ENCODE assay signal across 21 mouse cellular contexts in genomic region chr16:41929546-41929945, GRCm38 (mm10).
"Had no signal": no experiment of that assay in that cellular context is flagged by ENCODE, and none has a peak within 500 bp of the region (broad histone marks: within the 10 kb centered on the region; RNA-seq: fewer than 3 reads in every experiment).

No protein-coding gene starts in this region.

- H3K4me3 ChIP-seq: left cerebral cortex, adult 2 months; limb, embryonic 12.5 days; limb, embryonic 15.5 days; midbrain, embryonic 12.5 days; midbrain, embryonic 15.5 days; neural tube, embryonic 12.5 days had no signal

- H3K27me3 ChIP-seq: limb, embryonic 12.5 days; limb, embryonic 15.5 days; midbrain, embryonic 12.5 days; midbrain, embryonic 15.5 days; neural tube, embryonic 12.5 days had no signal

- H3K36me3 ChIP-seq: limb, embryonic 12.5 days; limb, embryonic 15.5 days; midbrain, embryonic 12.5 days; midbrain, embryonic 15.5 days; neural tube, embryonic 12.5 days had no signal

- H3K27ac ChIP-seq: kidney, postnatal 0 days; left cerebral cortex, adult 2 months; limb, embryonic 12.5 days; limb, embryonic 15.5 days; liver, embryonic 14.5 days; midbrain, embryonic 12.5 days; midbrain, embryonic 15.5 days; neural tube, embryonic 12.5 days had no signal

- DNase-seq: kidney, postnatal 25 days; layer of hippocampus, postnatal 36 days; left cerebral cortex, postnatal 4 days; liver, postnatal 0 days; lung, embryonic 14.5 days; lung, postnatal 10 days; lung, postnatal 36 days; retina, postnatal 1 day; right cerebral cortex, postnatal 25 days; spleen, adult 18-20 months; thymus, adult 18-20 months; thymus, postnatal 36 days had no signal

- H3K4me1 ChIP-seq: limb, embryonic 12.5 days; limb, embryonic 15.5 days; midbrain, embryonic 12.5 days; midbrain, embryonic 15.5 days; neural tube, embryonic 12.5 days had no signal

- ATAC-seq: liver, postnatal 0 days; midbrain, embryonic 15.5 days had no signal

- H3K9ac ChIP-seq: limb, embryonic 12.5 days; limb, embryonic 15.5 days; liver, embryonic 14.5 days; liver, postnatal 0 days; lung, embryonic 14.5 days; midbrain, embryonic 12.5 days; midbrain, embryonic 15.5 days; neural tube, embryonic 12.5 days had no signal

- H3K9me3 ChIP-seq: limb, embryonic 12.5 days; limb, embryonic 15.5 days; midbrain, embryonic 12.5 days; midbrain, embryonic 15.5 days; neural tube, embryonic 12.5 days had no signal

- H3K4me2 ChIP-seq: limb, embryonic 12.5 days; limb, embryonic 15.5 days; liver, embryonic 11.5 days; lung, embryonic 14.5 days; midbrain, embryonic 12.5 days; midbrain, embryonic 15.5 days; neural tube, embryonic 12.5 days had no signal
